Mouse (Mus musculus) midbrain, postnatal 0 days (tissue): ENCODE data around the gene Slc44a3. TPM values are rescaled to one million over a fixed set of nuclear protein-coding genes. Genes with fewer than 3 reads are reported as not detected.

Experiments
- ATAC-seq: fragments of 200-750 bp; cut with Nextera tagmentation; 2 replicates; pipeline ENCODE4 v1.8.0; 2017; ENCODE audit warnings: moderate number of reproducible peaks, mild to moderate bottlenecking, moderate TSS enrichment, moderate library complexity; ENCODE audit not compliant: low FRiP score
- DNase-seq: peaks from one replicate; pipeline ENCODE4 v3.0.0-alpha.2; 2015; ENCODE audit warnings: low spot score
- H3K27ac ChIP-seq: fragments of 300-500 bp; sonication (generic); 2 replicates; pipeline ENCODE4 v1.5.1; 2014; ENCODE audit warnings: low read depth, mild to moderate bottlenecking, low read length, mixed read lengths
- H3K27me3 ChIP-seq: fragments of 300-500 bp; sonication (generic); 2 replicates; pipeline ENCODE4 v1.6.1; 2014; ENCODE audit warnings: low read length, control low read depth, mixed read lengths; ENCODE audit not compliant: insufficient read depth
- H3K36me3 ChIP-seq: fragments of 300-500 bp; sonication (generic); 2 replicates; pipeline ENCODE4 v1.6.1; 2014; ENCODE audit warnings: low read length, control low read depth, mixed read lengths; ENCODE audit not compliant: insufficient read depth
- H3K4me1 ChIP-seq: fragments of 300-500 bp; sonication (generic); 2 replicates; pipeline ENCODE4 v1.6.1; 2014; ENCODE audit warnings: mild to moderate bottlenecking, control low read depth, antibody characterized with exemption, low read length, mixed read lengths; ENCODE audit not compliant: insufficient read depth
- H3K4me2 ChIP-seq: fragments of 300-500 bp; sonication (generic); 2 replicates; pipeline ENCODE4 v1.6.1; 2014; ENCODE audit warnings: low read depth, mild to moderate bottlenecking, low read length, mixed read lengths; ENCODE audit not compliant: poor library complexity, severe bottlenecking
- H3K4me3 ChIP-seq: fragments of 300-500 bp; sonication (generic); 2 replicates; pipeline ENCODE4 v1.5.1; 2014; ENCODE audit warnings: low read depth, mild to moderate bottlenecking, low read length, moderate library complexity
- H3K9ac ChIP-seq: fragments of 300-500 bp; sonication (generic); replicated peaks from 2 replicates; pipeline ENCODE4 v1.6.1; 2014; ENCODE audit warnings: mild to moderate bottlenecking, low read length, moderate library complexity, mixed read lengths; ENCODE audit not compliant: poor library complexity, severe bottlenecking
- H3K9me3 ChIP-seq: fragments of 300-500 bp; sonication (generic); 2 replicates; pipeline ENCODE4 v1.6.1; 2016; ENCODE audit warnings: low read length, control low read depth
- CTCF ChIP-seq: IDR thresholded peaks from 2 replicates; pipeline ENCODE4 v1.5.1; 2016; ENCODE audit warnings: antibody characterized with exemption, mild to moderate bottlenecking
- WGBS: fragments of 180-500 bp; shearing (Covaris S2); extraction: QIAGEN DNeasy Blood & Tissue Kit; methylation state at CpG from one replicate; pipeline ENCODE4 v1.1.7; 2014; 5-methylcytosine and 5-hydroxymethylcytosine counted together
- polyA plus RNA-seq: library from polyadenylated mRNA; unstranded; fragments of >200 nt; fragmentation: Nextera tagmentation; extraction: Ambion mirVana; gene quantifications from 2 replicates; pipeline ENCODE4 v1.2.1, GENCODE M21; 2015
- total RNA-seq: library from RNA; depleted of rRNA; stranded (reverse); fragments of >200 nt; gene quantifications from 2 replicates; pipeline ENCODE4 v1.2.3, GENCODE M21; 2014

The Slc44a3 gene
- total and polyA plus RNA-seq, 2 experiments from 2014 or later: 0.22 to 0.47 TPM

DNA sequence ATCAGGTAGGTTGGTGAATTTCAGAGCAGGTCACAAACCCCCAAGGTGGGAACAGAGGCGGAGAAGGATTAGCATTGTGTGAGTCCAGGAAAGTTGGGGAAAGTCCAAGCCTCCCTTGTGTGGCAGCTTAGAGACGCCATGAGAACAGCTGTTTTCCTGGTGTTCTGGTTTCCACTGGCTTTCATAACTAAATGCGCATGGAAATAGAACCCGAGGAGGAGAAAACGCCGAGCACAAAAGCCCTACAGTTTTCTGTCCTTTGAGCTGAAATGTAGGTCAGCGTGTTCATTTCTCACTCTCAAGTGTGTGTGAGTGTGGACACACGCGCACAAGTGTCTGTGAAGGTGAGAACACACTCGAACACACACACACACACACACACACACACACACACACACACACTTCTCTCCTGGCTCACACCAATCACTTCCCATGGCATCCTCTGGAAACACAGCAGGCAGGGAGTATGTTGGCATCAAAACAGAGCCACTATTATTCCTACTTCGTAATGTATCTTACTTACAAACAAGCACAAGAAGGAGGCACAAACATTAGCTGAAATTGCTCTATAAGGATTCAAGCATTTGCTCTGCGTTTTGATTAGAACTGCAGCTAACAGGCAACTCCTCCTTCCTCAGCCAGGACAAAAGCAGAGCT is 42.6 kb downstream of the Slc44a3 start:
- Histone ChIP-seq H3K27ac (peak overlapping the region; percentile 62; the same call in 1 of the 2 replicates), H3K4me2 (no peak overlapping the region), H3K4me1 (peaks cover 5% of the 10 kb centered on the region; the same call in 1 of the 2 replicates), H3K4me3 (no peak overlapping the region), H3K36me3 (no peaks in the 10 kb centered on the region), H3K27me3 (no peaks in the 10 kb centered on the region), H3K9me3 (no peaks in the 10 kb centered on the region), H3K9ac (no peak overlapping the region)
- peak; percentile 60 for ATAC-seq
- peak; percentile 73 for DNase-seq
- no peak for TF ChIP-seq CTCF
- WGBS: 37% methylated on average over 12 of the region's 12 CpGs

DNA sequence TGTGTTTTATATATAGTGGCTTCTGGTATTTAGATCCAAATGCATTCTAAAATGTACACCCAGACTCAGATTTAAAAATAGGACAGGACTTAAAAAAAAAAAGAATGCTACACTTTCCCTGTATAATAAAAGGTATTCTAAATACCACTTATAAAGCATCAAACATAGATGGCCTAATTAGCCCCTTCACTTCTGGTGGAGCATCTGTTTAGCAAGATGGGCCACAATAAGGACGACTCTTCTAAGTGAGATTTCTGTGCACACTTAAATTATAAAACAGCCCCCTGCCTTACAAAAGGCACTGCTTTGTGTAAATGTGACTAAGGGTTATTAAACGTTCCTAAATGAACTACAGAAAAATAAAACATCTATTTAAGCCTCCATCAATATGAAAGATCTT is 47.0 kb downstream of the Slc44a3 start:
- no peak overlapping the region for H3K4me2 ChIP-seq
- H3K4me1 ChIP-seq: peaks cover 7% of the 10 kb centered on the region; the same call in 1 of the 2 replicates
- TF ChIP-seq CTCF: no peak
- ATAC-seq (no peak), DNase-seq (no peak)
- no peaks in the 10 kb centered on the region for H3K36me3 ChIP-seq
- no peak overlapping the region for H3K4me3 ChIP-seq
- H3K9me3 ChIP-seq: no peaks in the 10 kb centered on the region
- no peak overlapping the region for H3K27ac ChIP-seq
- no peaks in the 10 kb centered on the region for H3K27me3 ChIP-seq
- WGBS: 69% methylated on average over 2 of the region's 2 CpGs
- no peak overlapping the region for H3K9ac ChIP-seq

DNA sequence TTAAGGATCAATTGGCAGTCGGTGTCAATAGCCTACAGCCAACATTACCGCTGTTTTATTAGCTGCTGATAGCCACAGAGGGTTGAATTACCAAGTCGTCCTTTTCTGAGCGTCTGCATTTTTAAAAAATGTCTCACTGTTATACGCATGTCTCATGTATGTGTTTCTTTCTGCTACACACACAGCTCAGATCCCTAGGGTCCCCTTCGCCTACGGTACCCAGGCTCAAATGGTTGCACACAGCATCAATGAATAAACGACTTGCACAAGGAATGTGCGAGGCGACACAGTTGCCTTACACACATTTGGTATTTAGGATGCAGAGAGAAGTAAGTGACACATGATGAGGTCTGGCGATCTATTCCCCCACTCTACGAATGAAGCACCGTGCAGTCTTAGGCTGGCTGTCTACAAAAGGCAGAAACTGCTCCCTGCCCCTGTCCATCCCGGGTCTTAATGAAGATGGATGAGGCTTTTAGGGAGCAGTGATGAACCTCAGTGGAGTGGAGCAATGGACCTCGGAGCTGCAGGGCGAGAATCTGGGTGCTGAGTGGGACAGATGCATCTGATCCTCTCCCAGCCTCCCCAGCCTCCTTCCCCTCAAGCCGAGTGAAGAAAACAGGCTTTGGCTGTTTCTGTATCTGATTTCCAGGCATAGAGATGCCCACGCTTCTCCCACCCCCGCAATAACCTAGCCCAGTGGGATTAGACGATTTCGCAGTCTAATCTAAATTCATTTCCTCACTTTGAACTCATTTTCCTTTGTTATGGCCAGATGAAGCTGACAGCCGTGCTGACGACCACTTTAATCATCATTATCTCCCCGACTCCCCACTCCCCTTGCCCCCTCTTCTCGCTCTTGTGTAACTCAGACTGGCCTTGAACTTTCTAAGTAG is 48.7 kb downstream of the Slc44a3 start:
- Histone ChIP-seq H3K27ac (no peak overlapping the region), H3K4me1 (0 out of 2 replicates have a peak, but pooled peaks cover 2% of the 10 kb centered on the region), H3K27me3 (no peaks in the 10 kb centered on the region), H3K4me3 (no peak overlapping the region), H3K36me3 (no peaks in the 10 kb centered on the region), H3K9me3 (no peaks in the 10 kb centered on the region), H3K4me2 (peak overlapping the region; percentile 29), H3K9ac (no peak overlapping the region; the same call in 1 of the 2 replicates)
- ATAC-seq (no peak), DNase-seq (peak; percentile 27)
- WGBS: 34% methylated on average over 25 of the region's 25 CpGs
- TF ChIP-seq CTCF: no peak

DNA sequence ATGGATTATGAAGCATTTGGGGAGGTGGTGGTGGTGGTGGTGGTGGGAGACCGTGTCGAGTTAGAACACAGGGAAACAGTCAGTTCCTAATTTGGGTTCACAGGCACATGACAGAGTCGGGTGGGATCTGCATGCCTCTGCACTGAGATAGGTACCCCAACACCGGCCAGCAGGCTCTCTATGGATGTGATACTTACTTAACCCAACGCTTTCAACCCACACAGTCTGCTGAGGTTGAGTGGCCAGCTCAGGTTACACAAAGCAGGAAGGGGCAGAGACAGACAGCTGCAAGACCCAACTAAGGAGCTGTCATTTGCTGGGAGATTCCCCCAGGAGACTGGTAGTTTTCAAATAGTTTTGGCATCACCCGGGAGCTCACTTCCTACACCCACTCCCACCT is 50.6 kb downstream of the Slc44a3 start:
- no peak overlapping the region for H3K4me2 ChIP-seq
- no peak overlapping the region for H3K9ac ChIP-seq
- no peak for TF ChIP-seq CTCF
- no peaks in the 10 kb centered on the region for H3K9me3 ChIP-seq
- H3K27me3 ChIP-seq: no peaks in the 10 kb centered on the region
- H3K4me3 ChIP-seq: no peak overlapping the region
- 47% methylated on average over 6 of the region's 6 CpGs for WGBS
- no peaks in the 10 kb centered on the region for H3K36me3 ChIP-seq
- H3K27ac ChIP-seq: no peak overlapping the region
- 0 out of 2 replicates have a peak, but pooled peaks cover 2% of the 10 kb centered on the region for H3K4me1 ChIP-seq
- ATAC-seq: no peak
- DNase-seq: no peak

DNA sequence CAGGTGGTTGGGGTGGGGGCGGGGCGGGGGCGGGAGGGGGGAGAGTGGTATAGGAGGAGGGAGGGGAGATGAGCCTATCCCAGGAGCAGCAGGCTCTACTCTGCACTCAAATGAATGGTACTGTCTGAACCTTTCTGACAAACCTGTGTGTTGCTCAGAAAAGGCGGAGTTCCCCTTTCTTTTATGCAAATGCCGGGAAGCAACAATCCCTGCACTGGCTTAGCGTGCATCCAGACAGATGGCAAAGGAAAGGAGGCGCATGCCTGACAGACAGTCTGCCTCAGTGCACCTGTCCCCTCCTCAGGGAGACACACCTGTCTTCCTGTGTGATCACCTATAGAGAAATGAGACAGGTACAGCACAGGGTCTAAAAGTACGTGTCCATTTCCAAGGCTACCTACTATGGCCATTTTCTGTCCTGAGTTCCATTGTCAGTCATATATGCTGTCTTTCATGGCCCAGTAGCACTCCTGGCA is 51.2 kb downstream of the Slc44a3 start:
- no peak overlapping the region for H3K4me2 ChIP-seq
- WGBS: 49% methylated on average over 8 of the region's 8 CpGs
- H3K27ac ChIP-seq: no peak overlapping the region
- H3K4me3 ChIP-seq: no peak overlapping the region
- H3K27me3 ChIP-seq: no peaks in the 10 kb centered on the region
- no peaks in the 10 kb centered on the region for H3K36me3 ChIP-seq
- no peak overlapping the region for H3K9ac ChIP-seq
- no peak for TF ChIP-seq CTCF
- ATAC-seq (peak; percentile 6; the same call in 1 of the 2 replicates), DNase-seq (no peak)
- no peaks in the 10 kb centered on the region for H3K9me3 ChIP-seq
- H3K4me1 ChIP-seq: 0 out of 2 replicates have a peak, but pooled peaks cover 2% of the 10 kb centered on the region
